Mouse (Mus musculus) spleen, postnatal 14 days (tissue): ENCODE results near the gene Fam240a.

Experiments
- DNase-seq, 2 experiments: peaks; one replicate each; pipeline ENCODE4 v3.0.0; 2021 to 2022; ENCODE audit warnings: low spot score in 2 of 2

The Fam240a gene

GRCm38 (mm10) chr9:110945343-110945742 is 28.7 kb upstream of the Fam240a start:
- no peak for DNase-seq

DNA sequence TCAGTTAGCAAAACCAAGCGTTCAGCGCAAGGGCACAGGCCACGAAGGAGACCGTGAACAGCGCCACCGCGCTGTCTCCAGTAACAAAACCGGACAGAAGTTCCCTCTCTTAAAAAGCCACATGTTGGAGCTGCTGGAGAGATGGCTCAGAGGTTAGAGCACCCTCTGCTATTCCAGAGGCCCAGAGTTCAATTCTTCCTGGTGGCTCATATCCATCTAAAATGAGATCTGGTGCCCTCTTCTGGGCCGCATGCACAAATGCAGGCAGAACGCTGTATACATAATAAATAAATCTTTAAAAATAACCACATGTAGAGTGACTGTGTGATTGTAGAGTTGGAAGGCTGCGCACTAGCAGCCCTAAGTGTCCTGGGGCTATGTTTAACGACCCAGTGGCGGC is 27.6 kb upstream of the Fam240a start:
- no peak for DNase-seq

GRCm38 (mm10) chr9:110937506-110938490 is 21.1 kb upstream of the Fam240a start:
- no peak for DNase-seq

- no peak for DNase-seq
Observed at GRCm38 (mm10) chr9:110935941-110936340, 19.3 kb upstream of the Fam240a start.

DNA sequence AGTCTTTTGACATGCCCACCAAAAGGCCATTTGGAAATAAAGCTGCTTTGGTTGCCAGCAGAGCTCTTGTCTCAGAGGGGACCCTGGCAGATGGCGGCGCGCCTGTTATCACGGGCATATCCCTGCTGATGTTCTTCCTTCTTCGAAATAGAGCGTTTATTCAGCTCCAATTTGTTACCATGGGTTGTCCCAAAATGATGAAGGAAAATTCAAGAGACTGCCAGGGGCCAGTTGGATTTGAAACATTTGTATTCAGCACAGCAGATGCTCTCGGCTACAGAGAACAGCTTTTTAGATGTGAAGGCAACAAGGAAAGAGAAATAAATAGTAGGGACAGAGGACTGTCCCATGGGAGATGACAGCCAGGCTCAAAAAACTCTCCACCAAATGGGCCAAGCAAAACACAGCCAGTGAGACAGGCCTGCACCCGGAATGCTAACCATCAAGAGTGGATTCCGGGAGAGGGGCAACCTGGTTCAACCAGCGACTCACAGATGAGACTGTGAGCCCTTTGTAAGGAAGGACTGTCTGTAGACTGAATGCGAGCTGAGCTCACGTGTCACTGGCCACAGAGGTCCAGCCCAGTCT is 17.3 kb upstream of the Fam240a start:
- DNase-seq: no peak

DNA sequence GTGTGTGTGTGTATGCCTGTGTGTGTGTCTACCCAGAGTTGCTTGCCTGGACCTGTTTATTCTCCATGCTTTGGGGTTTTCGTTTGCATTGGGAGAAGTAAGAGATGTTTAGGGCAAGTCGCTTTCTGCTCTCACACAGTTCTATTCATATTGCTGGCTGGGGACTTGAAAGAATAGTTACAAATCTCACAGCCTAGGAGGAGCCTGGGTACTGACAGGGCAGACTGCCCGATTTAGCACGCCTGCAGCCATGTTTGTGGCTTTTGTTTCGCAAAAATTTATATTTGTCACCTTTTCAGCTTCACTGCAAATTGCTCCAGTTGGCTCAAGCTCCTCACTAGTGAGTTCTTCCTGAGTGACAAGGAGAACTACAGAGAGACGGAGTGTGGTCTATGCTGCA is 14.9 kb upstream of the Fam240a start:
- no peak for DNase-seq

DNA sequence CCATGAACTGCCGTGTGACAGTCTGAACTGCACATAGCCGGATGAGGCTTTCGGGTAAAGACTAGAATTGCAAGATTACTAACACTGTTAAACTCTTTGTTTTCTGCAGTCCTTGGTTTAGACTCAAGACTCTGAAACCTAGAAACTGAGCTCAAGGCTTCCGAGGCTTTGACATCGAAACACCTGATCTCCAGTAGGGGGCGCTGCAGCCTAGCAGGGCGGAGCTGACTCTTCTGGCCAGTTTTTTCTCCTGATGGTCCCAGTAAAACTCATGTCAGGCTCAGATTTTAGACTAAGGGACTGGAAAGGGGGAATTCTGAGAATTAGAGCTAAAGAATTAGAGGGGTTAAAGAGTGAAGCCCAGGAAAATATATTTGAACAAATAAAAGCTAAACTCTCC is 6.1 kb upstream of the Fam240a start:
- DNase-seq: peak in 1 of 2 experiments; percentile 40

DNA sequence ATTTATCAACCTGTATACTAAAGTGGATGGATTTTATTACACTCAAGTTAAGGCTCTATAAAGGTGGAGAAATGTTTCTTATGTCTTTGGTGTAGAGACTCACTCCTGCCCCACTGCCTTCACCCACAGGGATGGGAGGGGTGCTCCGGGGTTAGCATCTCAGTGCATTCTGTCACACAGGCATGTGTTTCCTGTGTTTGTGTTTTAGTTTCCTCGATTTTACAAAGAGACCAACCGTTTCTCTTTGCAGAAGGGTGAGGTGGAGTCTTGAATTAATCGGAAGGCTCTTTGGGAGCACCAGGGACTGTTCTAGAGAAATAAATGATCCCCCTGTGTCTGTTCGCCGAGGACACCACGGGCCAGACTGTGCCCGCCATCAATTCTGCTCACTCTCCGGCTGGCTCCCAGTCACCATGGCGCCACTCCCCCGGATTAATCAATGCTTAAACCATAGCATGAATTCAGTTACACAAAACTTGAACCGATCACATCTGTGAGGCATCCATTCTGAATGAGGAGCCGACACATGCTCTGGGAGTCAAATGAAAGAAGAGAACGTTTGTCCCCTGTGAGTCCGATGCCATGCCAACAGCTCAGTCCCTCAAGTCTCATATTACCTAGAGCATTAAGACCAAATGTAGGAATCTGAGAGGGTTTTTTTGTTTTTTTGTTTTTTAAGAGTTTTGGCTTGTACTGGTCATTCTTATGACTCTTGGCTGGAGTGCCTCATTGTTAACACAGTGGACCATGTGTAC is 4.2 kb upstream of the Fam240a start:
- DNase-seq: no peak

DNA sequence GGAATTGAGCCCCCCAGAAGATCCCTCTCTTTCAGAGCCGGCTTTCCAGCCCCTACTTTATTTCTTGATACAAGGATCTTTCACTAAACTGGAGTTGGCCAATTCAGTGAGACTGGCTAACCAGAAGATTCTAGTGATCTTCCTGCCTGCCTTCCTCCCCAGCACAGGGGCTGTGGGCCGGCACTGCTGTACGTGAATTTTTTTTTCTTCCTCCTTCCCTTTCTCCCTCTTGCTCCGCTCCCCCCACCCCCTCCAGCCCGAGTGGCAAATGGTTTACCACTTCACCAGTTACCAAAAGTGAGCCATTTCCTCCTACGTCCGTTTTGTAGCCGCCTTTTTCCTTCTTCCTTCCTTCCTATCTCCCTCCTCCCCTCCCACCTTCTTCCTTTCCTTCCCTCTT is 1.2 kb downstream of the Fam240a start:
- no peak for DNase-seq

DNA sequence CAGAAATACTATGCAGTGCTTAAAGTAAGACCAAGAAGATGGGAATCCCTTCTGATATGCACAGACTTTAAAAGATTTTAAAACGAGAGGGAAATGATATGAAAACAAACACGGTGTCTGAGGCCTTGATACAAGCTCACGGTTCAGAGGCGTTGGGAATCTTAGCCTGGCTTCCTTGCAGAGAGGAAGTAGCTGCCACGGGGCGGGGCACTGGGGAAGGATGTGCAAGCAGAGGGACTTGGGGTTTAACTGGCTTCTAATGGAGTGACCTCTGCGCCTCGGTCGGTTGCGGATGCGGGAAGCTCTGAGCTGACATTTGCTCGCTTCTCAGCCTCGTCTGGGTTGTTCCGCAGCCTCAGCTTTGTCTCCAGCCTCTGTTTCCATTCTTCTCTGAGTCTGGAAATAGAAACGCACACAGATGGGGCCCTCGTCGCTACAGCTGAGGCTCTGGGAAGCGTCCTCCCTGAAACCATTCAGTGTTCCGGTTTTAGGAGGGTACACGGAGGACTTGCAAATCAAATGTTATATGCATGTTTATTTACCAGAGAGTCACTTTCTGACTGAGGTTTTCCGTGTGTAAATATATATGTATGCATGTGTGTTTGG is 1.9 kb downstream of the Fam240a start:
- DNase-seq: no peak

DNA sequence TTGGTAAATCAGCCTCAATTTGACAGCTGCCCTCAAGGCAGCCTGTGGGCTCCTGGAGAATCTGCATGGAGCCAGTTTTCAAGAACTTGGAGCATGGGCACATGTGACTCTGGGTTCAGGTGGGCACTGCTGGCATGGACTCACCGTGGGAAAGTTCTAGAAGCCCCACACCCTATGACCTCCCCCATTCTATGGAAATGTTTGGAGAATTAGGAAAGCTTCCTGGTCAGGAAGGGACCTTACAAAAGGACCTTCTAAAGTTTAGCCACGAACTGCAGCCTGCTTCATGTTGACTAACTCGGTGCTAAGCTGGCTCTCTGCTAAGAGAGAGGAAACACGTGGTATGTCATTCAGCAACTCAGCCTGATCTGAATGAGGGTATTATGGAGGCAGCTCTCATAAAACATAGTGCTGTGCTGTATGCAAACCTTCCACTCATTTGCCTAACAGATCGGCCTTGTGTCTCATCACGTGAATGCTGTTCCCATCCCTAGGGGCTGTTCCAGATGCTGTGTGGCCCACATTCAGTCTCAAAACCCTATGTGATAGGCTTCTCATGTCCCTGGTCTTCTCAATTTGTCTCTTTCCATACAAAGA is 7.2 kb downstream of the Fam240a start:
- DNase-seq: no peak

GRCm38 (mm10) chr9:110908631-110909016 is 8.0 kb downstream of the Fam240a start:
- no peak for DNase-seq

DNA sequence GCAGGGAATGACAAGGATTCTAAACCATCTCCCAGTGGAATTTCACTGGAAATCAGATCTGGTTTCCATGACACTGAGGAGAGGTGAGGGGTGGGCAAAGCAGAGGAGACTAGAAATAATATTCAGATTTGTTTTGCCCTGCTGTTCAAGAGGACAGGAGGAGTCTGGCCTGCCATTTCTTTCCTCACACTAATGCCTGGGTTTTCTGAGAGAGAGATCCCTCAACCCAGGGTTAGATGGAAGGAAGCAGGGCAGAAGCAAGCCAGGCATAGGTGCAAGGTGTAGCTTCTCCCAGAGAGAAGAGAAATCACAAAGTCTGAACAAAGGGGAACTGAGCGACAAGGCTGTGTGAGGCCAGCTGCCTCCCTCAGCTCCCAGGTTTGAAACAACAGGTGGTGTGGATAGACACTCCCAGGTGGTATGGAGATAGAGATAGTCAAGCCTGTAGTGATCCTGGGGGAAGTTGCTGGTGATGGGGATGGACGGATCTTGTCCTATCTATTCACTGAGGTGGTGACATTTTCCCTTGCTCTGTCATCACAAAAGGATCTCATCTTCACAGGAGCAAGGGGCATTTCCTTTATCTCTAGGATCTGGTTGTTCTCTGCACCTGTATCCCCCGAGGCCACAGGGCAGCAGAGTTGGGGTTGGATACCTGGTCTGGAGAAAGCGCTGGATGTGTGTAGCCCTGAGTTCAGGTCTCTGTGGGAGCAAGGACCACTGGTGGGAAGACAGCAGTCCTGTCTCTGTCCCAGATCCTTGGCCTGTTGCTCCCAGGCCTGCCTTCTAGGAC is 8.6 kb downstream of the Fam240a start:
- no peak for DNase-seq

- DNase-seq: no peak
Observed at GRCm38 (mm10) chr9:110907201-110907837, 9.3 kb downstream of the Fam240a start.

DNA sequence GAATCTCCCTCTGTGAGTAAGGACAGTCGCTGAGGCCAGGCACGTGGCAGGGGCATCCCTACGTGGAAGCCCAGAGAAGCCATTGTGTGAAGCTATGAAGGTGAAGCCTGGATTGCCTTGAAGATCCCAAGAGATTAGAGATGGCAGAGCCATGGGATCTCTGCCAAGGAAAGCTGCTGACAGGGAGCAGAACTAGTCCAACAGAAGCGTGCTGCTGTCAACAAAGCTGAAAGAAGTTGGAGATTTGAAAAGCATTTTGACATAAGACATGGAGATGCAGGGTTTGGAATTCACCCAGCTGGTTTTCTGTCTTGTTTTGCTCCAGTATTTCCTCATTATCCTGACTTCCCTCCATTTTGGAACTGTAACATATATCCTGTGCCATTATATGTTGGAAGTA is 14.4 kb downstream of the Fam240a start:
- no peak for DNase-seq

GRCm38 (mm10) chr9:110901204-110901603 is 15.5 kb downstream of the Fam240a start:
- no peak for DNase-seq

DNA sequence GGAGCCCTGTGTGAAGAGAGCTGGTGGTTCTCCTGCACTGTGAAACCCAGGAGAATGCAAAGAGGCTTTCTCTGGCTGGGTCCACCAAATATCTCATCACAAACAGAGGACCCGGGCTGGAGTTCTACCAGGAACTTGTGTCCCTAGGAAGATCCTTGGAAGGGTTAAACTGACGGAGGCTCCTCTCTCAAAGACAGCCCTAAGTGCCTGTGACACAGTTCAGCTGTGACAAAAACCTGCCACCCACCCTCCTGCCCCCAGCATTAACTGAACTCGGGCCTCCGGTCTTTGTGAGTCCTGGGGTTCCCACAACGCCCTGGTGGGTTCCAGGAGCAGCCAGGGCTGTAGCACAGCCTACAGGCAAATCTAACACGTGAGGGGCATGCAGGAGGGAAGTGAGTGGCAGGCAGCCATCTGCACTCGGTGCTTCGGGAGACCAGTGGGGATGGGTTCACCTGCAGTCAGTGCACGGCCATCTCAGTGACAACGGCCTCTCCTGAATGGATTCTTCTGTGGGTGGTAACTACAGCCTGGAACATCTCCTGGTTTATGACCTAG is 17.1 kb downstream of the Fam240a start:
- DNase-seq: no peak

DNA sequence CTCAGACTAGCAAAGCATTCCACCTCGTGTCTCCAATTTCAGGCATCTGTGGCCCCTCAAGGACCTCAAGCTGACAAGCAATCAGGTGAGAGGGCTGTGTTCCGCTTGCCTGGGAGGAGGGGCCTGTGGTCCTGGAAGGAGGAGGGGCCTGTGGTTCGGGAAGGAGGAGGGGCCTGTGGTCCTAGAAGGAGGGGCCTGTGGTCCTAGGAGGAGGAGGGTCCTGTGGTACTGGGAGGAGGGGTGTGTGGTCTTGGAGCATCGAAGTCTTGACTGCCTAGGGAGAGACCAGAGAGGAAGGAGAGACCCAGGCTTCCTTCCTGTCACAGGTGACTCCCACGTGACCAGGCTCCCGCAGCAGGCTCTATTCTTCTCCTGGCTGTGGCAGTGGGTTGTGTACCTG is 20.1 kb downstream of the Fam240a start:
- no peak for DNase-seq

GRCm38 (mm10) chr9:110895994-110896393 is 20.7 kb downstream of the Fam240a start:
- DNase-seq: no peak

DNA sequence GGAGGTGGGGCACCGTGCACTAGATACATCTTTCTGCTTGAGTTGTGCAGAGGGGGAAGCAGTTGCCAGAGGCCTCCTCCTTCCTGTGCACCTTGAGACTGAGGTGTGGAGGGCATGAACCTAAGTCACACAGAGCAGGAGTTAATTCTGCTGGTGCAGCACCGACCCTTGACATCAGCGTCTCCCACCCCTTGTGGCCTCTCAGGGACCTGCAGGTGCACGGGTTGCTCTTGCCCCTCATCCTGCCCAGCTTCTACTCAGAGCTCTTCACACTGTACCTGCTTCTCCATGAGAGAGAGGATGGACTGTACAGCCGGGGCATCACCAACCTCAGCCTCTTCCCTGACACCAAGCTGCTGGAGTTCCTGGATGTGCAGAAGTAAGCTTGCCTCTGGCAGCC is 21.2 kb downstream of the Fam240a start:
- DNase-seq: no peak
